Comparison of ENCODE assay signal across 7 mouse cellular contexts in the genomic region with DNA sequence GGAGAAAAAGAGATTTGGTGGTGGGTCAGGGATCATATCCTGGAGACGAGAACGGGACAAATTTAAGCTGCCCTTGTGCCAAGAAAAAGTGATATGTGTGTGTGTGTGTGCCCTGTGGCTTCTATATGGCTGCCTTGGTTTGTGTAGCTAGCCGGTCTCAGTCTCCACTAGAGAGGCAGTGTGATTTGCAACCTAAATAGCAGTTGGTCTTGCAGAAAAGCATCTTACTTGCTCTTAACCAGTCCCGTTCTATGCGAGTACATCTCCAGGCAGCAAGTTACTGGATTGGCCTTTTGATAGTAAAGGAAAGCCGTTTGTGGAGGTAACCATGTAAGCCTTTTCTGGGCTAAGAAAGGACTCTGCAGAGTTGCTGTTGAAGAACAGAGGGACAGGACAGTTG. TPM values are rescaled to one million over a fixed set of nuclear protein-coding genes. Genes with fewer than 3 reads are reported as not detected.
DNase-seq lines count a peak whose midpoint lies in the region; ATAC-seq and TF ChIP-seq lines count a peak whose summit lies in the region.

No protein-coding gene starts in this region.

- WGBS in lung, embryonic 14.5 days: 7% methylated on average over 6 of the region's 6 CpGs
- WGBS in embryonic facial prominence, embryonic 14.5 days: 12% methylated on average over 6 of the region's 6 CpGs
- WGBS in limb, embryonic 12.5 days: 8% methylated on average over 6 of the region's 6 CpGs
- WGBS in stomach, embryonic 14.5 days: 8% methylated on average over 6 of the region's 6 CpGs

- no peak for DNase-seq in lung, embryonic 14.5 days
- DNase-seq in lung, postnatal 36 days: no peak
- DNase-seq in embryonic facial prominence, embryonic 14.5 days (ENCODE audit: low spot score): no peak
- no peak for DNase-seq in testis, postnatal 10 days (ENCODE audit: low spot score)

- H3K27me3 ChIP-seq in lung, embryonic 14.5 days (ENCODE audit: insufficient read depth, low read length): no peaks in the 10 kb centered on the region
- H3K27me3 ChIP-seq in embryonic facial prominence, embryonic 14.5 days (replicated peaks; ENCODE audit: control insufficient read depth, insufficient read depth, low read length): no peaks in the 10 kb centered on the region
- no peaks in the 10 kb centered on the region for H3K27me3 ChIP-seq in limb, embryonic 12.5 days
- H3K27me3 ChIP-seq in stomach, embryonic 14.5 days (ENCODE audit: control insufficient read depth, insufficient read depth, low read length): no peaks in the 10 kb centered on the region

- peak overlapping the region; percentile 84 for H3K4me2 ChIP-seq in lung, embryonic 14.5 days
- H3K4me2 ChIP-seq in embryonic facial prominence, embryonic 14.5 days (ENCODE audit: low read depth, low read length): peak overlapping the region; percentile 76
- peak overlapping the region; percentile 85 for H3K4me2 ChIP-seq in limb, embryonic 12.5 days
- peak overlapping the region; percentile 89 for H3K4me2 ChIP-seq in stomach, embryonic 14.5 days (replicated peaks; ENCODE audit: low read depth, low read length)

- H3K9ac ChIP-seq in lung, embryonic 14.5 days: peak overlapping the region; percentile 95
- peak overlapping the region; percentile 89 for H3K9ac ChIP-seq in embryonic facial prominence, embryonic 14.5 days (ENCODE audit: low read depth, low read length)
- H3K9ac ChIP-seq in limb, embryonic 12.5 days (replicated peaks): peak overlapping the region; percentile 92
- peak overlapping the region; percentile 77 for H3K9ac ChIP-seq in stomach, embryonic 14.5 days (replicated peaks; ENCODE audit: low read depth, low read length)

- peak overlapping the region; percentile 80; the same call in 1 of the 2 replicates for H3K27ac ChIP-seq in lung, embryonic 14.5 days (ENCODE audit: low read depth)
- peak overlapping the region; percentile 90 for H3K27ac ChIP-seq in embryonic facial prominence, embryonic 14.5 days (replicated peaks; ENCODE audit: low read depth, low read length)
- H3K27ac ChIP-seq in limb, embryonic 12.5 days: no peak overlapping the region
- H3K27ac ChIP-seq in stomach, embryonic 14.5 days (ENCODE audit: low read length): peak overlapping the region; percentile 78; the same call in 1 of the 2 replicates

- peaks cover 15% of the 10 kb centered on the region for H3K4me1 ChIP-seq in lung, embryonic 14.5 days (ENCODE audit: insufficient read depth)
- peaks cover 32% of the 10 kb centered on the region for H3K4me1 ChIP-seq in embryonic facial prominence, embryonic 14.5 days (ENCODE audit: control insufficient read depth, insufficient read depth, low read length)
- peaks cover 30% of the 10 kb centered on the region for H3K4me1 ChIP-seq in limb, embryonic 12.5 days (replicated peaks)
- peaks cover 21% of the 10 kb centered on the region for H3K4me1 ChIP-seq in stomach, embryonic 14.5 days (ENCODE audit: control insufficient read depth, insufficient read depth, low read length)

- no peak for TF ChIP-seq CTCF in lung, embryonic 14.5 days (IDR thresholded peaks at IDR 0.05; ENCODE audit: low read depth)

- H3K4me3 ChIP-seq in lung, embryonic 14.5 days (ENCODE audit: low read depth, low read length): peak overlapping the region; percentile 98
- H3K4me3 ChIP-seq in embryonic facial prominence, embryonic 14.5 days (ENCODE audit: low read depth, low read length): peak overlapping the region; percentile 91
- peak overlapping the region; percentile 97 for H3K4me3 ChIP-seq in limb, embryonic 12.5 days (replicated peaks)
- H3K4me3 ChIP-seq in stomach, embryonic 14.5 days (ENCODE audit: low read depth, low read length): peak overlapping the region; percentile 92

- no peaks in the 10 kb centered on the region; the same call in 1 of the 2 replicates for H3K9me3 ChIP-seq in lung, embryonic 14.5 days (ENCODE audit: low read depth, low read length)
- 0 out of 2 replicates have a peak, but pooled peaks cover 5% of the 10 kb centered on the region for H3K9me3 ChIP-seq in embryonic facial prominence, embryonic 14.5 days (ENCODE audit: control insufficient read depth, low read length)
- peaks cover 6% of the 10 kb centered on the region for H3K9me3 ChIP-seq in limb, embryonic 12.5 days
- H3K9me3 ChIP-seq in stomach, embryonic 14.5 days (ENCODE audit: control insufficient read depth, low read depth, low read length): no peaks in the 10 kb centered on the region

- no peaks in the 10 kb centered on the region for H3K36me3 ChIP-seq in lung, embryonic 14.5 days (ENCODE audit: insufficient read depth)
- 0 out of 2 replicates have a peak, but pooled peaks cover 4% of the 10 kb centered on the region for H3K36me3 ChIP-seq in embryonic facial prominence, embryonic 14.5 days (ENCODE audit: control insufficient read depth, insufficient read depth, low read length)
- H3K36me3 ChIP-seq in limb, embryonic 12.5 days: peaks cover 26% of the 10 kb centered on the region
- no peaks in the 10 kb centered on the region for H3K36me3 ChIP-seq in stomach, embryonic 14.5 days (ENCODE audit: control insufficient read depth, insufficient read depth, low read length)

- ATAC-seq in lung, embryonic 14.5 days (ENCODE audit: insufficient read depth): no peak
- no peak for ATAC-seq in embryonic facial prominence, embryonic 14.5 days (ENCODE audit: low read depth)
- ATAC-seq in limb, embryonic 12.5 days (ENCODE audit: insufficient number of reproducible peaks, insufficient read depth, low FRiP score, low TSS enrichment, low read depth): no peak
- ATAC-seq in stomach, embryonic 14.5 days (ENCODE audit: insufficient number of reproducible peaks, insufficient read depth, low FRiP score, low read depth): no peak
- no peak for ATAC-seq in activated CD4-positive, CD25-positive, alpha-beta regulatory T cell, adult 4 months

RNA-seq across cellular contexts. Expression of gene Ccdc6, which starts 1.7 kb away (rescaled TPM):
- 21.9 TPM in 2 replicates for polyA plus RNA-seq in lung, embryonic 14.5 days (2014; fragmentation: Nextera tagmentation; extraction: Ambion mirVana)
- 19.7 and 20.4 TPM in 2 replicates for polyA plus RNA-seq in embryonic facial prominence, embryonic 14.5 days (2014; fragmentation: Nextera tagmentation; extraction: Ambion mirVana)
- 14.3 and 15.5 TPM in 2 replicates for polyA plus RNA-seq in limb, embryonic 12.5 days (2016; fragmentation: Nextera tagmentation; extraction: Ambion mirVana)
- polyA plus RNA-seq in stomach, embryonic 14.5 days (2014; fragmentation: Nextera tagmentation; extraction: Ambion mirVana): 25.1 and 27.2 TPM in 2 replicates
- 10 to 100 TPM; 26.0 to 27.6 TPM for polyA plus RNA-seq in activated CD4-positive, CD25-positive, alpha-beta regulatory T cell, adult 4 months (2017; shearing (Covaris generic))
